Mouse (Mus musculus) heart, embryonic 15.5 days (tissue): ENCODE data around the gene Rab32. TPM values are rescaled to one million over a fixed set of nuclear protein-coding genes. Genes with fewer than 3 reads are reported as not detected.

Source experiments
- polyA plus RNA-seq: library from polyadenylated mRNA; unstranded; fragments of >200 nt; fragmentation: Nextera tagmentation; extraction: Ambion mirVana; gene quantifications from 2 replicates; pipeline ENCODE4 v1.2.1, GENCODE M21; 2015

The Rab32 gene
- polyA plus RNA-seq, 1 experiment from 2014 or later: 7.0 TPM

Other genes with a start within 250 kb of the Rab32 start
- 0.08 and 0.18 TPM in 2 replicates for gene Adgb, start 85.9 kb downstream of the Rab32 start, polyA plus RNA-seq
- gene Gm10944, start 123.1 kb upstream of the Rab32 start, polyA plus RNA-seq: not detected in 2 replicates